Mouse (Mus musculus): ENCODE data around the gene Tmem131.

DNA sequence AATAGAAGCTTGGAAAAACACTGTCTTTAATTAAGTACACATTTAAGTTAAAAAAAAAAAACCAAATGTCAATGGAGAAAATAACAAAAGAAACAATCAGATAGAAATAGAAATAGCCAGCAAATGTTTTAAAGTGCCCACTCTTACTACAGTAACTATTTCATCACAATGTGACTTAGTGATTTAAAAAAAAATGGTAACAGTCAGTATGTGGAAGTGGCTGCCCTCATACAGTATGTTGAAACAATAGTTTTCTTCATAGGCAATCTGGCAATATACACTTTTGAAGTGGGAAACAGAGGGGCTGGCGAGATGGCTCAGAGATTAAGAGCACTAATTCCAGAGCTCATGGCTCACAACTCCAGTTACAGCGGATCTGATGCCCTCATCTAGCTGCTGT is 15.9 kb downstream of the Tmem131 start:
- TF ChIP-seq GATA1 (IDR thresholded peaks at IDR 0.05; ENCODE audit: borderline replicate concordance, low read length) (no peak), FLI1 (IDR thresholded peaks at IDR 0.05; ENCODE audit: low read length) (no peak)
